Mouse (Mus musculus) embryonic fibroblast, embryonic 13.5 days (primary cell): ENCODE data around the gene Kcnma1.

ENCODE experiments used
- CTCF ChIP-seq: IDR thresholded peaks from 2 replicates; pipeline ENCODE4 v1.5.1; 2011; ENCODE audit warnings: mild to moderate bottlenecking, control low read depth, low read length, moderate library complexity, borderline replicate concordance; ENCODE audit not compliant: insufficient read depth
- POLR2A ChIP-seq: IDR thresholded peaks from 2 replicates; pipeline ENCODE4 v1.6.1; 2011; ENCODE audit warnings: low read depth, mild to moderate bottlenecking, control low read depth, low read length, moderate library complexity

- TF ChIP-seq CTCF (no peak), POLR2A (no peak)
Measured at GRCm38 (mm10) chr14:23391566-23391965, 622.7 kb downstream of the Kcnma1 start.
